Mouse (Mus musculus): ENCODE results near the gene Msto1.
"Not testable (repeated sequence)": the region's sequence is repeated elsewhere in the genome, so short reads cannot be mapped to it uniquely, and the experiment has no call there.

Msto1 gene

GRCm38 (mm10) chr3:88913511-88914383, at the start of gene Msto1:
Gene Msto1 (minus strand): TSS chr3:88913999.
- DNase-seq: peak; percentile 88

GRCm38 (mm10) chr3:88963211-88963610, 49.4 kb upstream of the Msto1 start:
- not testable (repeated sequence) for DNase-seq

GRCm38 (mm10) chr3:88953736-88954135, 39.9 kb upstream of the Msto1 start:
- no peak for DNase-seq

GRCm38 (mm10) chr3:88953246-88953645, 39.4 kb upstream of the Msto1 start:
- DNase-seq: no peak

GRCm38 (mm10) chr3:88951327-88951800, 37.6 kb upstream of the Msto1 start:
- DNase-seq: no peak

- peak; percentile 74 for DNase-seq
Observed at GRCm38 (mm10) chr3:88950576-88951326, 37.0 kb upstream of the Msto1 start, which contains the start of the genes Ash1l and Dap3. Gene Ash1l (plus strand): TSS chr3:88950622. Gene Dap3 (minus strand): TSS chr3:88951181.

GRCm38 (mm10) chr3:88949786-88950575, 36.2 kb upstream of the Msto1 start:
- DNase-seq: peak; percentile 87

GRCm38 (mm10) chr3:88944109-88944508, 30.3 kb upstream of the Msto1 start:
- DNase-seq: no peak

- DNase-seq: no peak
Observed at GRCm38 (mm10) chr3:88942316-88942880, 28.6 kb upstream of the Msto1 start.

GRCm38 (mm10) chr3:88939749-88940148, 25.9 kb upstream of the Msto1 start:
- no peak for DNase-seq

GRCm38 (mm10) chr3:88939071-88939470, 25.3 kb upstream of the Msto1 start:
- DNase-seq: no peak

GRCm38 (mm10) chr3:88929501-88929900, 15.7 kb upstream of the Msto1 start:
- no peak for DNase-seq

- DNase-seq: no peak
Observed at GRCm38 (mm10) chr3:88925651-88926050, 11.9 kb upstream of the Msto1 start.

GRCm38 (mm10) chr3:88923989-88924591, 10.3 kb upstream of the Msto1 start:
- no peak for DNase-seq

- DNase-seq: no peak
Observed at GRCm38 (mm10) chr3:88921411-88921810, 7.6 kb upstream of the Msto1 start.

- no peak for DNase-seq
Observed at GRCm38 (mm10) chr3:88918981-88919380, 5.2 kb upstream of the Msto1 start.

- no peak for DNase-seq
Observed at GRCm38 (mm10) chr3:88914384-88914810, 598 bp upstream of the Msto1 start.

GRCm38 (mm10) chr3:88912585-88912984, 1.2 kb downstream of the Msto1 start:
- no peak for DNase-seq

GRCm38 (mm10) chr3:88906393-88907159, 7.2 kb downstream of the Msto1 start:
- no peak for DNase-seq

GRCm38 (mm10) chr3:88905741-88906140, 8.1 kb downstream of the Msto1 start:
- DNase-seq: no peak

GRCm38 (mm10) chr3:88905209-88905608, 8.6 kb downstream of the Msto1 start:
- no peak for DNase-seq

Measured in cerebellum, adult 8-10 months (tissue).